22 mouse cellular contexts compared by ENCODE assay signal in genomic region chr13:98555693-98556092, GRCm38 (mm10).
"Had no signal": no experiment of that assay in that cellular context is flagged by ENCODE, and none has a peak within 500 bp of the region (broad histone marks: within the 10 kb centered on the region; RNA-seq: fewer than 3 reads in every experiment).

No protein-coding gene starts in this region.

- H3K4me3 ChIP-seq: layer of hippocampus, adult 2 months; left cerebral cortex, adult 2 months; limb, embryonic 15.5 days; lung, embryonic 15.5 days; midbrain, embryonic 12.5 days; midbrain, embryonic 15.5 days; neural tube, embryonic 12.5 days; neural tube, embryonic 15.5 days had no signal

- H3K27ac ChIP-seq: kidney, postnatal 0 days; layer of hippocampus, adult 2 months; left cerebral cortex, adult 2 months; limb, embryonic 15.5 days; liver, embryonic 14.5 days; lung, embryonic 15.5 days; macrophage; midbrain, embryonic 12.5 days; midbrain, embryonic 15.5 days; neural tube, embryonic 12.5 days; neural tube, embryonic 15.5 days; stomach, postnatal 0 days had no signal

- H3K36me3 ChIP-seq: limb, embryonic 15.5 days; lung, embryonic 15.5 days; midbrain, embryonic 12.5 days; midbrain, embryonic 15.5 days; neural tube, embryonic 12.5 days; neural tube, embryonic 15.5 days had no signal

- H3K4me1 ChIP-seq: lung, embryonic 15.5 days; midbrain, embryonic 15.5 days had no signal

- ATAC-seq: liver, postnatal 0 days; midbrain, embryonic 15.5 days had no signal

- H3K9ac ChIP-seq: limb, embryonic 15.5 days; liver, embryonic 14.5 days; liver, postnatal 0 days; lung, embryonic 15.5 days; midbrain, embryonic 12.5 days; midbrain, embryonic 15.5 days; neural tube, embryonic 12.5 days; neural tube, embryonic 15.5 days had no signal

- H3K4me2 ChIP-seq: limb, embryonic 15.5 days; liver, embryonic 11.5 days; lung, embryonic 15.5 days; midbrain, embryonic 12.5 days; midbrain, embryonic 15.5 days; neural tube, embryonic 12.5 days; neural tube, embryonic 15.5 days had no signal

- H3K9me3 ChIP-seq: limb, embryonic 15.5 days; lung, embryonic 15.5 days; midbrain, embryonic 12.5 days; midbrain, embryonic 15.5 days; neural tube, embryonic 12.5 days; neural tube, embryonic 15.5 days had no signal

- H3K27me3 ChIP-seq: limb, embryonic 15.5 days; neural tube, embryonic 12.5 days; neural tube, embryonic 15.5 days had no signal

- DNase-seq: kidney, adult 2 months; kidney, postnatal 25 days; layer of hippocampus, postnatal 36 days; liver, postnatal 0 days; right cerebral cortex, adult 18-20 months; right cerebral cortex, postnatal 14 days; right cerebral cortex, postnatal 4 days; thymus, adult 2 months; thymus, postnatal 25 days had no signal
